ENCODE assay signal across 24 mouse cellular contexts in the genomic region with DNA sequence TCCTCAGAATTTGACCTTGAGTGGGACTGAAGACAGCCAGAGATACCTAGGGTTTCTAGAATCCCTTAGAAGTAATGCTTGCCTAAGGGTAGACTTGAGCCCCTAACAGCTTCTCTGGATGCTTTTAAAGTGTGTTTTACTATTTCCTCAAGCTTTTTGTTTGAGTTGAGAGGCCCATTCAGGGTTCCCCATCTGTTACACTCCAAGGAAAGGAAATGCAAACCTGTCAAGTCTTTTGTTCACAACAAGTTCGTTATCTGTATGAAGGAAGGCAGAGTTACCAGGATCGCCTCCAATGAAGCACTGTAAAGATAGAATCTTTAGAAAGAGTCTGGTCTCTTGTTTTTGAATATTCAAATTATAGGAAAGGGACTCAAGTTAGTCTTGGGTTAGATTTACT. TPM values are rescaled to one million over a fixed set of nuclear protein-coding genes. Genes with fewer than 3 reads are reported as not detected.
DNase-seq lines count a peak whose midpoint lies in the region; ATAC-seq and TF ChIP-seq lines count a peak whose summit lies in the region.
"Had no signal": no experiment of that assay in that cellular context is flagged by ENCODE, and none has a peak within 500 bp of the region (broad histone marks: within the 10 kb centered on the region; RNA-seq: fewer than 3 reads in every experiment).

No protein-coding gene starts in this region.

- ATAC-seq in heart, embryonic 15.5 days (replicated peaks; ENCODE audit: insufficient number of reproducible peaks, insufficient read depth, low FRiP score, low read depth), result no peak
- ATAC-seq in lung, embryonic 14.5 days (ENCODE audit: insufficient read depth), result no peak
- ATAC-seq in erythroid progenitor cell, adult 5-6 weeks (replicated peaks; ENCODE audit: low FRiP score, poor library complexity, severe bottlenecking), result no peak
- ATAC-seq: forebrain, embryonic 16.5 days had no signal

- H3K4me1 ChIP-seq in heart, embryonic 15.5 days (replicated peaks), result peaks cover 32% of the 10 kb centered on the region
- H3K4me1 ChIP-seq in lung, embryonic 14.5 days (ENCODE audit: insufficient read depth), result peaks cover 13% of the 10 kb centered on the region; the same call in 1 of the 2 replicates
- H3K4me1 ChIP-seq: hindbrain, embryonic 12.5 days had no signal

- no peak overlapping the region for H3K4me2 ChIP-seq in heart, embryonic 15.5 days
- no peak overlapping the region for H3K4me2 ChIP-seq in lung, embryonic 14.5 days
- H3K4me2 ChIP-seq: embryonic facial prominence, embryonic 12.5 days; hindbrain, embryonic 12.5 days; limb, embryonic 12.5 days; liver, embryonic 13.5 days had no signal

- DNase-seq in embryo, embryonic 10.5 days (ENCODE audit: low spot score), result peak; percentile 43
- DNase-seq in embryo, embryonic 10 days (ENCODE audit: low spot score), result no peak
- DNase-seq in heart, postnatal 36 days, result no peak
- peak; percentile 36 for DNase-seq in lung, embryonic 14.5 days
- no peak for DNase-seq in lung, postnatal 10 days
- peak; percentile 46 for DNase-seq in ZHBTc4 (ENCODE audit: low read depth, low spot score)
- DNase-seq: adrenal gland, postnatal 14 days; cerebellum, adult 8-10 months; gastrocnemius, postnatal 14 days; heart, adult 18-20 months; kidney, postnatal 25 days; liver, embryonic 13.5 days; lung, adult 2 months; lung, postnatal 36 days; midbrain, embryonic 14.5 days; thymus, adult 2 months had no signal

- no peak overlapping the region for H3K9ac ChIP-seq in heart, embryonic 15.5 days
- no peak overlapping the region for H3K9ac ChIP-seq in lung, embryonic 14.5 days
- H3K9ac ChIP-seq: embryonic facial prominence, embryonic 12.5 days; hindbrain, embryonic 12.5 days; limb, embryonic 12.5 days; liver, embryonic 13.5 days had no signal

- 24% methylated on average over 2 of the region's 2 CpGs for WGBS in heart, embryonic 15.5 days
- WGBS in lung, embryonic 14.5 days, result 17% methylated on average over 2 of the region's 2 CpGs

- peak overlapping the region; percentile 24; the same call in 1 of the 2 replicates for H3K27ac ChIP-seq in heart, embryonic 15.5 days
- H3K27ac ChIP-seq in lung, embryonic 14.5 days (ENCODE audit: low read depth), result no peak overlapping the region; the same call in 1 of the 2 replicates
- H3K27ac ChIP-seq: embryonic facial prominence, embryonic 12.5 days; hindbrain, embryonic 12.5 days; limb, embryonic 12.5 days; liver, embryonic 13.5 days had no signal

- H3K9me3 ChIP-seq in heart, embryonic 15.5 days (replicated peaks), result no peaks in the 10 kb centered on the region
- no peaks in the 10 kb centered on the region for H3K9me3 ChIP-seq in lung, embryonic 14.5 days (ENCODE audit: low read depth, low read length)
- H3K9me3 ChIP-seq: embryonic facial prominence, embryonic 12.5 days; G1E; hindbrain, embryonic 12.5 days; limb, embryonic 12.5 days; liver, embryonic 13.5 days; megakaryocyte, embryonic 14.5 days had no signal

- no peak for TF ChIP-seq CTCF in lung, embryonic 14.5 days (IDR thresholded peaks at IDR 0.05; ENCODE audit: low read depth)

- no peak overlapping the region for H3K4me3 ChIP-seq in heart, embryonic 15.5 days
- no peak overlapping the region for H3K4me3 ChIP-seq in lung, embryonic 14.5 days (ENCODE audit: low read depth, low read length)
- H3K4me3 ChIP-seq: embryonic facial prominence, embryonic 12.5 days; hindbrain, embryonic 12.5 days; limb, embryonic 12.5 days; liver, embryonic 13.5 days; megakaryocyte, embryonic 14.5 days had no signal

- no peaks in the 10 kb centered on the region for H3K36me3 ChIP-seq in heart, embryonic 15.5 days
- no peaks in the 10 kb centered on the region for H3K36me3 ChIP-seq in lung, embryonic 14.5 days (ENCODE audit: insufficient read depth)
- H3K36me3 ChIP-seq: embryonic facial prominence, embryonic 12.5 days; hindbrain, embryonic 12.5 days; limb, embryonic 12.5 days; liver, embryonic 13.5 days had no signal

- H3K27me3 ChIP-seq in heart, embryonic 15.5 days, result no peaks in the 10 kb centered on the region
- no peaks in the 10 kb centered on the region for H3K27me3 ChIP-seq in lung, embryonic 14.5 days (ENCODE audit: insufficient read depth, low read length)
- H3K27me3 ChIP-seq: embryonic facial prominence, embryonic 12.5 days; hindbrain, embryonic 12.5 days; limb, embryonic 12.5 days; liver, embryonic 13.5 days; megakaryocyte, embryonic 14.5 days had no signal

- intact Hi-C loops in heart, postnatal 36 days (cut with DNase I), result no loop called here

RNA-seq across cellular contexts. Expression of a gene that starts 46.8 kb away (rescaled TPM):
- 11.4 and 12.6 TPM in 2 replicates for polyA plus RNA-seq in heart, embryonic 15.5 days (2015; fragmentation: Nextera tagmentation; extraction: Ambion mirVana)
- total RNA-seq in heart, postnatal 36 days (2021), result 10 to 100 TPM; 39.1 to 46.2 TPM
- polyA plus RNA-seq in lung, embryonic 14.5 days (2014; fragmentation: Nextera tagmentation; extraction: Ambion mirVana), result 15.7 and 17.0 TPM in 2 replicates
- total RNA-seq in erythroid progenitor cell, adult 5-6 weeks (2015; ENCODE audit: low replicate concordance), result 4.6 and 8.6 TPM in 2 replicates
- 5.3 and 13.0 TPM in 2 replicates for total RNA-seq in erythroid progenitor cell, adult 5-6 weeks (2017; ENCODE audit: low replicate concordance)

Comparison
In these comparisons a context has a peak if more than half of its experiments do, and no peak if none do; other contexts are left out.
1. DNase-seq: peak in embryo, embryonic 10.5 days (single experiment), lung, embryonic 14.5 days (single experiment) and ZHBTc4 (single experiment); none in embryo, embryonic 10 days (single experiment), heart, postnatal 36 days (0 of 2) and lung, postnatal 10 days (single experiment).